Mouse (Mus musculus): ENCODE results near the gene Cfap54. TPM values are rescaled to one million over a fixed set of nuclear protein-coding genes. Genes with fewer than 3 reads are reported as not detected.
A peak's percentile ranks its signal among the peaks of the same experiment; 100 is the strongest.

Cfap54 gene
- polyA plus RNA-seq, 2 experiments: 0.25 to 0.35 TPM

- Histone ChIP-seq H3K4me3 (replicated peaks; ENCODE audit: low read length) (no peak overlapping the region), H3K4me2 (replicated peaks; ENCODE audit: low read depth, low read length, severe bottlenecking) (no peak overlapping the region), H3K4me1 (ENCODE audit: control insufficient read depth, insufficient read depth, low read length) (peaks cover 4% of the 10 kb centered on the region; the same call in 1 of the 2 replicates), H3K9me3 (ENCODE audit: control insufficient read depth, low read length) (no peaks in the 10 kb centered on the region), H3K27ac (replicated peaks; ENCODE audit: low read depth, low read length) (no peak overlapping the region), H3K36me3 (ENCODE audit: control insufficient read depth, insufficient read depth, low read length) (no peaks in the 10 kb centered on the region), H3K27me3 (ENCODE audit: control insufficient read depth, insufficient read depth, low read length) (no peaks in the 10 kb centered on the region), H3K9ac (ENCODE audit: low read depth, low read length, severe bottlenecking) (no peak overlapping the region)
- TF ChIP-seq POLR2A (IDR thresholded peaks at IDR 0.05; ENCODE audit: borderline replicate concordance, extremely low read depth, insufficient read depth, insufficient read length): no peak
- WGBS: 69% methylated on average over 3 of the region's 3 CpGs
- ATAC-seq (ENCODE audit: low FRiP score, low read depth) (no peak), DNase-seq (ENCODE audit: low spot score) (no peak)
Observed at GRCm38 (mm10) chr10:93071753-93072152, 9.7 kb downstream of the Cfap54 start.

GRCm38 (mm10) chr10:93070121-93070898, 11.1 kb downstream of the Cfap54 start:
- Histone ChIP-seq H3K36me3 (ENCODE audit: control insufficient read depth, insufficient read depth, low read length) (no peaks in the 10 kb centered on the region), H3K4me3 (replicated peaks; ENCODE audit: low read length) (no peak overlapping the region), H3K27ac (replicated peaks; ENCODE audit: low read depth, low read length) (no peak overlapping the region), H3K4me2 (replicated peaks; ENCODE audit: low read depth, low read length, severe bottlenecking) (no peak overlapping the region), H3K4me1 (ENCODE audit: control insufficient read depth, insufficient read depth, low read length) (no peaks in the 10 kb centered on the region), H3K27me3 (ENCODE audit: control insufficient read depth, insufficient read depth, low read length) (no peaks in the 10 kb centered on the region), H3K9ac (ENCODE audit: low read depth, low read length, severe bottlenecking) (no peak overlapping the region), H3K9me3 (ENCODE audit: control insufficient read depth, low read length) (no peaks in the 10 kb centered on the region)
- DNase-seq (ENCODE audit: low spot score) (peak; percentile 44), ATAC-seq (ENCODE audit: low FRiP score, low read depth) (no peak)
- TF ChIP-seq POLR2A (IDR thresholded peaks at IDR 0.05; ENCODE audit: borderline replicate concordance, extremely low read depth, insufficient read depth, insufficient read length): no peak
- WGBS: 74% methylated on average over 9 of the region's 9 CpGs

- H3K27me3 ChIP-seq (ENCODE audit: control insufficient read depth, insufficient read depth, low read length): no peaks in the 10 kb centered on the region
- no peaks in the 10 kb centered on the region for H3K36me3 ChIP-seq (ENCODE audit: control insufficient read depth, insufficient read depth, low read length)
- no peak overlapping the region for H3K9ac ChIP-seq (ENCODE audit: low read depth, low read length, severe bottlenecking)
- no peak overlapping the region for H3K4me3 ChIP-seq (replicated peaks; ENCODE audit: low read length)
- WGBS: 73% methylated on average over 6 of the region's 6 CpGs
- DNase-seq (ENCODE audit: low spot score) (no peak), ATAC-seq (ENCODE audit: low FRiP score, low read depth) (no peak)
- H3K4me1 ChIP-seq (ENCODE audit: control insufficient read depth, insufficient read depth, low read length): no peaks in the 10 kb centered on the region
- H3K9me3 ChIP-seq (ENCODE audit: control insufficient read depth, low read length): no peaks in the 10 kb centered on the region
- H3K4me2 ChIP-seq (replicated peaks; ENCODE audit: low read depth, low read length, severe bottlenecking): no peak overlapping the region
- no peak for TF ChIP-seq POLR2A (IDR thresholded peaks at IDR 0.05; ENCODE audit: borderline replicate concordance, extremely low read depth, insufficient read depth, insufficient read length)
- no peak overlapping the region for H3K27ac ChIP-seq (replicated peaks; ENCODE audit: low read depth, low read length)
Observed at GRCm38 (mm10) chr10:93069721-93070120, 11.7 kb downstream of the Cfap54 start.

DNA sequence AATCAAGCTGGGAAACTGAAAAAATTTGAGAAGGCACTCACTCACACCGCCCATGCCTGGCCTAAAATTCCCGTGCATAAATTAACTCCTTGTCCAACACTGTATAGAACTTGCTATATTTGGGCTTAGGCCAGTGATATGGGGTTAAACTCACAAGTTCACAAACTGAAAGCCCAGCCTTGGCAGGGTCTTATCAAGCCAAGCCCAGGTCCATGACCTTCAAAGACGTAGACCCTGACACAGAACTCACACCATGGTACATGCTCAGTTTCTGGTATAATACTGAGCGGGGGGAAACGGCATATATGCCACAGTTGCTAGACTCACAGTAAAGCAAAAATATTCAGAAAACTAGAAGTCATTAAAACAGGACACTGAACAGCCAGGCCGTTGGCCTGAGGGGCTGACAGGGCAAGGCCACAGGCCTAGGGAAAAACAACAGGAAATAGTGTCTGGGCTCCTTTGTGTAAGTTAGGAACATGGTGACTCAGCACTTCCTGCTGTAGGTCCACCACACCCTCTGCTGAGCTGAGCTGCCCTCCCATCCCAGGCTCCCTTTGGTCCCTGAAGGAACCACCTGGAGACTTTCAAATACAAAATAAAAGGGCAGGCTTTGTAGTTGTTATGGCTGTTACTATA, 12.3 kb downstream of the Cfap54 start:
- H3K27me3 ChIP-seq (ENCODE audit: control insufficient read depth, insufficient read depth, low read length): no peaks in the 10 kb centered on the region
- no peak overlapping the region for H3K4me2 ChIP-seq (replicated peaks; ENCODE audit: low read depth, low read length, severe bottlenecking)
- H3K9ac ChIP-seq (ENCODE audit: low read depth, low read length, severe bottlenecking): no peak overlapping the region
- 75% methylated on average over 6 of the region's 6 CpGs for WGBS
- H3K27ac ChIP-seq (replicated peaks; ENCODE audit: low read depth, low read length): no peak overlapping the region; the same call in 1 of the 2 replicates
- TF ChIP-seq POLR2A (IDR thresholded peaks at IDR 0.05; ENCODE audit: borderline replicate concordance, extremely low read depth, insufficient read depth, insufficient read length): no peak
- H3K36me3 ChIP-seq (ENCODE audit: control insufficient read depth, insufficient read depth, low read length): no peaks in the 10 kb centered on the region
- DNase-seq (ENCODE audit: low spot score): no peak
- H3K9me3 ChIP-seq (ENCODE audit: control insufficient read depth, low read length): no peaks in the 10 kb centered on the region
- H3K4me1 ChIP-seq (ENCODE audit: control insufficient read depth, insufficient read depth, low read length): no peaks in the 10 kb centered on the region
- no peak overlapping the region for H3K4me3 ChIP-seq (replicated peaks; ENCODE audit: low read length)
- no peak for ATAC-seq (ENCODE audit: low FRiP score, low read depth)

GRCm38 (mm10) chr10:93064973-93065372, 16.4 kb downstream of the Cfap54 start:
- Histone ChIP-seq H3K4me3 (replicated peaks; ENCODE audit: low read length) (no peak overlapping the region), H3K9ac (ENCODE audit: low read depth, low read length, severe bottlenecking) (no peak overlapping the region), H3K4me2 (replicated peaks; ENCODE audit: low read depth, low read length, severe bottlenecking) (no peak overlapping the region), H3K4me1 (ENCODE audit: control insufficient read depth, insufficient read depth, low read length) (no peaks in the 10 kb centered on the region), H3K36me3 (ENCODE audit: control insufficient read depth, insufficient read depth, low read length) (no peaks in the 10 kb centered on the region), H3K27ac (replicated peaks; ENCODE audit: low read depth, low read length) (no peak overlapping the region), H3K9me3 (ENCODE audit: control insufficient read depth, low read length) (no peaks in the 10 kb centered on the region), H3K27me3 (ENCODE audit: control insufficient read depth, insufficient read depth, low read length) (no peaks in the 10 kb centered on the region)
- TF ChIP-seq POLR2A (IDR thresholded peaks at IDR 0.05; ENCODE audit: borderline replicate concordance, extremely low read depth, insufficient read depth, insufficient read length): no peak
- WGBS: 83% methylated on average over 10 of the region's 10 CpGs
- ATAC-seq (ENCODE audit: low FRiP score, low read depth) (no peak), DNase-seq (ENCODE audit: low spot score) (no peak)
